Mouse (Mus musculus) hindbrain, embryonic 16.5 days (tissue): ENCODE results near the gene Trim46. TPM values are rescaled to one million over a fixed set of nuclear protein-coding genes. Genes with fewer than 3 reads are reported as not detected.
A peak's percentile ranks its signal among the peaks of the same experiment; 100 is the strongest.
"Not testable (repeated sequence)": the region's sequence is repeated elsewhere in the genome, so short reads cannot be mapped to it uniquely, and the experiment has no call there.

Experiments used
- ATAC-seq: fragments of 200-750 bp; cut with Nextera tagmentation; 2 replicates; pipeline ENCODE4 v1.8.0; 2017; ENCODE audit warnings: moderate TSS enrichment, moderate library complexity
- H3K27ac ChIP-seq: fragments of 300-500 bp; sonication (generic); 2 replicates; pipeline ENCODE4 v1.5.1; 2014; ENCODE audit warnings: low read depth, mild to moderate bottlenecking, control low read depth, low read length, moderate library complexity
- H3K27me3 ChIP-seq: fragments of 300-500 bp; sonication (generic); replicated peaks from 2 replicates; pipeline ENCODE4 v1.6.1; 2014; ENCODE audit warnings: low read length; ENCODE audit not compliant: control insufficient read depth, insufficient read depth
- H3K36me3 ChIP-seq: fragments of 300-500 bp; sonication (generic); 2 replicates; pipeline ENCODE4 v1.6.1; 2014; ENCODE audit warnings: mild to moderate bottlenecking, low read length, moderate library complexity, mixed read lengths; ENCODE audit not compliant: control insufficient read depth, insufficient read depth
- H3K4me1 ChIP-seq: fragments of 300-500 bp; sonication (generic); 2 replicates; pipeline ENCODE4 v1.6.1; 2014; ENCODE audit warnings: low read depth, low read length; ENCODE audit not compliant: control insufficient read depth, insufficient read depth
- H3K4me2 ChIP-seq: fragments of 300-500 bp; sonication (generic); 2 replicates; pipeline ENCODE4 v1.6.1; 2014; ENCODE audit warnings: mild to moderate bottlenecking, low read length, control low read depth, moderate library complexity
- H3K4me3 ChIP-seq: fragments of 300-500 bp; sonication (generic); 2 replicates; pipeline ENCODE4 v1.5.1; 2014; ENCODE audit warnings: mild to moderate bottlenecking, low read length, control low read depth, moderate library complexity
- H3K9ac ChIP-seq: fragments of 300-500 bp; sonication (generic); 2 replicates; pipeline ENCODE4 v1.6.1; 2014; ENCODE audit warnings: low read depth, mild to moderate bottlenecking, control low read depth, low read length, moderate library complexity
- H3K9me3 ChIP-seq: fragments of 300-500 bp; sonication (generic); 2 replicates; pipeline ENCODE4 v1.6.1; 2014; ENCODE audit warnings: mild to moderate bottlenecking, low read length, moderate library complexity; ENCODE audit not compliant: control insufficient read depth
- WGBS: fragments of 180-500 bp; shearing (Covaris S2); extraction: QIAGEN DNeasy Blood & Tissue Kit; methylation state at CpG from one replicate; pipeline ENCODE4 v1.1.7; 2014; 5-methylcytosine and 5-hydroxymethylcytosine counted together
- polyA plus RNA-seq: library from polyadenylated mRNA; unstranded; fragments of >200 nt; fragmentation: Nextera tagmentation; extraction: Ambion mirVana; gene quantifications from 2 replicates; pipeline ENCODE4 v1.2.1, GENCODE M21; 2015

Gene Trim46
- polyA plus RNA-seq, 1 experiment from 2014 or later = 78.7 TPM

GRCm38 (mm10) chr3:89225321-89225815 is 20.7 kb downstream of the Trim46 start:
- H3K27ac ChIP-seq = peak overlapping the region; percentile 71
- H3K9ac ChIP-seq = peak overlapping the region; percentile 69
- peak overlapping the region; percentile 75 for H3K4me2 ChIP-seq
- peak overlapping the region; percentile 48 for H3K4me3 ChIP-seq
- H3K36me3 ChIP-seq = no peaks in the 10 kb centered on the region; the same call in 1 of the 2 replicates
- no peaks in the 10 kb centered on the region for H3K9me3 ChIP-seq
- H3K4me1 ChIP-seq = peaks cover 50% of the 10 kb centered on the region
- no peaks in the 10 kb centered on the region for H3K27me3 ChIP-seq
- ATAC-seq = no peak
- WGBS = 17% methylated on average over 12 of the region's 12 CpGs

- WGBS = 32% methylated on average over 11 of the region's 11 CpGs
- H3K4me2 ChIP-seq = peak overlapping the region; percentile 75
- 0 out of 2 replicates have a peak, but pooled peaks have one; percentile 1 for ATAC-seq
- H3K4me1 ChIP-seq = peaks cover 50% of the 10 kb centered on the region
- peak overlapping the region; percentile 48 for H3K4me3 ChIP-seq
- peak overlapping the region; percentile 71 for H3K27ac ChIP-seq
- H3K9ac ChIP-seq = peak overlapping the region; percentile 69
- no peaks in the 10 kb centered on the region for H3K9me3 ChIP-seq
- no peaks in the 10 kb centered on the region for H3K27me3 ChIP-seq
- H3K36me3 ChIP-seq = no peaks in the 10 kb centered on the region; the same call in 1 of the 2 replicates
Measured at GRCm38 (mm10) chr3:89224796-89225195, 21.3 kb downstream of the Trim46 start.

GRCm38 (mm10) chr3:89221167-89221566 is 24.9 kb downstream of the Trim46 start:
- H3K9ac ChIP-seq = no peak overlapping the region; the same call in 1 of the 2 replicates
- H3K4me3 ChIP-seq = no peak overlapping the region
- H3K27ac ChIP-seq = no peak overlapping the region
- no peaks in the 10 kb centered on the region for H3K9me3 ChIP-seq
- H3K4me1 ChIP-seq = peaks cover 23% of the 10 kb centered on the region
- no peak for ATAC-seq
- H3K4me2 ChIP-seq = no peak overlapping the region
- 63% methylated on average over 5 of the region's 5 CpGs for WGBS
- H3K36me3 ChIP-seq = no peaks in the 10 kb centered on the region; the same call in 1 of the 2 replicates
- no peaks in the 10 kb centered on the region for H3K27me3 ChIP-seq

- H3K27me3 ChIP-seq = no peaks in the 10 kb centered on the region
- 43% methylated on average over 8 of the region's 8 CpGs for whole genome bisulfite sequencing
- no peak for ATAC-seq
- no peaks in the 10 kb centered on the region for H3K9me3 ChIP-seq
- H3K4me3 ChIP-seq = no peak overlapping the region
- no peaks in the 10 kb centered on the region; the same call in 1 of the 2 replicates for H3K36me3 ChIP-seq
- no peak overlapping the region for H3K27ac ChIP-seq
- no peak overlapping the region for H3K9ac ChIP-seq
- peaks cover 28% of the 10 kb centered on the region for H3K4me1 ChIP-seq
- no peak overlapping the region for H3K4me2 ChIP-seq
Measured at GRCm38 (mm10) chr3:89219546-89219945, 26.6 kb downstream of the Trim46 start.

- 77% methylated on average over 1 of the region's 1 CpGs for WGBS
- Histone ChIP-seq H3K9ac (no peak overlapping the region; the same call in 1 of the 2 replicates), H3K27ac (no peak overlapping the region), H3K4me3 (no peak overlapping the region), H3K4me2 (no peak overlapping the region), H3K27me3 (no peaks in the 10 kb centered on the region), H3K9me3 (no peaks in the 10 kb centered on the region), H3K36me3 (no peaks in the 10 kb centered on the region; the same call in 1 of the 2 replicates), H3K4me1 (peaks cover 16% of the 10 kb centered on the region)
- no peak for ATAC-seq
Measured at GRCm38 (mm10) chr3:89218271-89218670, 27.8 kb downstream of the Trim46 start.

- 72% methylated on average over 7 of the region's 7 CpGs for WGBS
- ATAC-seq, H3K9me3 ChIP-seq, H3K36me3 ChIP-seq, H3K4me2 ChIP-seq, H3K27ac ChIP-seq, H3K9ac ChIP-seq, H3K27me3 ChIP-seq, H3K4me3 ChIP-seq: not testable (repeated sequence)
- H3K4me1 ChIP-seq = peaks cover 25% of the 10 kb centered on the region
Measured at GRCm38 (mm10) chr3:89216407-89216806, 29.7 kb downstream of the Trim46 start.

GRCm38 (mm10) chr3:89215853-89216252 is 30.3 kb downstream of the Trim46 start:
- Histone ChIP-seq H3K4me1 (peaks cover 25% of the 10 kb centered on the region), H3K27me3 (no peaks in the 10 kb centered on the region), H3K4me3 (peak overlapping the region; percentile 89), H3K9me3 (no peaks in the 10 kb centered on the region), H3K36me3 (no peaks in the 10 kb centered on the region), H3K9ac (peak overlapping the region; percentile 68), H3K4me2 (peak overlapping the region; percentile 60), H3K27ac (peak overlapping the region; percentile 99)
- WGBS = 0% methylated on average over 6 of the region's 6 CpGs
- ATAC-seq = peak; percentile 53

GRCm38 (mm10) chr3:89214681-89215411 is 31.3 kb downstream of the Trim46 start, which contains the start of gene Thbs3:
Gene Thbs3 (plus strand): TSS chr3:89215180.
- peaks cover 3% of the 10 kb centered on the region; the same call in 1 of the 2 replicates for H3K36me3 ChIP-seq
- H3K4me1 ChIP-seq = peaks cover 25% of the 10 kb centered on the region
- H3K9ac ChIP-seq = peak within 1 kb of the TSS; percentile 86
- H3K27me3 ChIP-seq = no peaks in the 10 kb centered on the region
- no peaks in the 10 kb centered on the region for H3K9me3 ChIP-seq
- H3K4me2 ChIP-seq = peak within 1 kb of the TSS; percentile 60
- 1% methylated on average over 17 of the region's 19 CpGs for WGBS
- H3K4me3 ChIP-seq = peak within 1 kb of the TSS; percentile 89
- no peak; the same call in 1 of the 2 replicates for ATAC-seq
- peak within 1 kb of the TSS; percentile 99 for H3K27ac ChIP-seq

- H3K9ac ChIP-seq = peak overlapping the region; percentile 86
- peaks cover 25% of the 10 kb centered on the region for H3K4me1 ChIP-seq
- H3K36me3 ChIP-seq = peaks cover 11% of the 10 kb centered on the region
- H3K9me3 ChIP-seq = no peaks in the 10 kb centered on the region
- H3K4me2 ChIP-seq = peak overlapping the region; percentile 60
- under 1% methylated on average over 64 of the region's 69 CpGs for WGBS
- H3K27ac ChIP-seq = peak overlapping the region; percentile 99
- peak overlapping the region; percentile 89 for H3K4me3 ChIP-seq
- ATAC-seq = peak; percentile 90
- H3K27me3 ChIP-seq = no peaks in the 10 kb centered on the region
Measured at GRCm38 (mm10) chr3:89213803-89214530, 32.1 kb downstream of the Trim46 start.
